Mouse (Mus musculus): Measurements from ENCODE around the gene Fermt3.

The Fermt3 gene

DNA sequence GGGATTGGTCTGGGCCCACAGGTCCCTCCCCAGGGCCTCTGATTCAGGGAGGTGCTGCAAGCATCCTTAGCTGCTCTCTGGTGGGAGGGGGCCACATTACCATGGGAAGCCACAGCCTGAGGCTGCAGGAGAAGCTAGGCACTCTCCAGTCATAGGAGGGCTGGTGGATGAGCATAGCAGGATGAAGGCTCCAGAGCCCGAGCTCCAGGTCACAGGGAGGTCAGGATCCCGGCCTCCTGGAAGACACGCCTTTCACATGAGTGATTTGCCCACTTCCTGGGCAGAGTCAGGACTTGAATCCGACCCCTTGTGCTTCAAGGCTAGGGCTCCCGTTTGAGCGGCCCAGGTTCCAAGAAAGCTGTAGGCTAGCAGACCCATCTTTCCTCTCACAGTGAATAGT is 47.6 kb downstream of the Fermt3 start:
- DNase-seq (ENCODE audit: low spot score) = no peak

DNA sequence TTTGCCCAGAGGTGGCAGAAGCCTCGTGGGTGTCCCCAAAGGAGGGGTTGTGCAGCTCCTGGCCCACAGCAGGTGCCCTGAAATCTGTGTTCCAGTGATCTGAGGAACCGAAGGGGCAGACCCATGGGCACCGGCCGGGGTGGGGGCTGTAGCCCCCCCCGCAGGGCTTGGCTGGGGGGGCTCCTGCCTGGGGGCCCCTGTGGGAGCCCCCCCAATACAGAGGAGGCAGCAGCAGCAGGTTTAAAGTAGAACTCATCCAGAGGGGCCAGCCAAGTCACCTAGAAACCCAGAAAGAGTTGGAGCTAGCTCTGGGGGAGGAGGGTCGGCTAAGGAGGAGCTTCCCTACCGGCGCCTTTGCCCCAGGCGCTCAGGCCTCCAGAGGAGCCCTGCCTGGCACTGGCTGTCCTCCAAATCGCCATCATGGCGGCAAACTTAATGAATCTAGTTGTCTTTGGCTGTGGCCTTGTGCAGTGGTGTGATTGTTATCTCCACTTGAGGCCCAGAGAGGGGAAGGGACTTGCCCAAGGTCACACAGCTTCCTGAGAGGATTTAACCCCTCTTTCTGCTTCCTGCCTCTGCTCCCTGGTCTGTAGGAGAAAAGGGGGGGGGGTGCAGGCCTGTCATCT is 48.7 kb downstream of the Fermt3 start:
- no peak for DNase-seq (ENCODE audit: low spot score)

DNA sequence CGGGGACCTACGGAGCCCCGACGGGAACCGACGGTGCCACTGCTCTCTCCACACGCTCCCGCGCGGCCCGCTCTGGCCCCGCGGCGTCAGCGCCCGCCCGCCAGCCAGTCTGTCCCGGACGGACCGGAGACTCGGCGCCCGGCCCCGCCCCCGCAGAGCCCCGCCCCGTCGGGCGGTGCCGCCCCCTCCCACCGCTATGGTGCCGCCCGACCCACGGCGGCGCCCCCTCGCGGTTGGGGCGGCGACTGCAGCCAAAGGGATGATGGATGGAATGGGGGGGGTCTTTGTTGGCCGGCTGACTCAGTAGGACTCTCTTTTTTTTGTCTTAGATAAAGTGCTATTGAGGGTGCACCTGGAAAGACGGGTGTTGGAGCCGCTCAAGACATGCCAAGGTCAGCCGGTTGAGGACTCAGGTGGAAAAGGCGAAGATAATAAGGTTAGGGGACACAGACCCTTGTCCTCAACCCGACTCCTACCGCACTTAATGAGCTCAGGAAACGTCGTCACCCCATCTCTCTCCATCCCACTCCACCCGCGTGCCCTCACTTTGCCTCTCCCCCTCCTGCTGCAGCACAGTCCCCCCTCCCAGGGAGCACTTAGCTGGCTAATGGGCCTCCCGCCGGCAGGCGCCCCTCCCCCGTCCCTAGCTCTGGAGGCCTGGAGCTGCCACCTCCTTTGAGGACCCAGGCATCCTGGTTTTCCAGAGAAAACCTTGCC is 49.4 kb downstream of the Fermt3 start:
- DNase-seq (ENCODE audit: low spot score) = no peak

GRCm38 (mm10) chr19:6969291-6969664 is 50.0 kb downstream of the Fermt3 start:
- no peak for DNase-seq (ENCODE audit: low spot score)

DNA sequence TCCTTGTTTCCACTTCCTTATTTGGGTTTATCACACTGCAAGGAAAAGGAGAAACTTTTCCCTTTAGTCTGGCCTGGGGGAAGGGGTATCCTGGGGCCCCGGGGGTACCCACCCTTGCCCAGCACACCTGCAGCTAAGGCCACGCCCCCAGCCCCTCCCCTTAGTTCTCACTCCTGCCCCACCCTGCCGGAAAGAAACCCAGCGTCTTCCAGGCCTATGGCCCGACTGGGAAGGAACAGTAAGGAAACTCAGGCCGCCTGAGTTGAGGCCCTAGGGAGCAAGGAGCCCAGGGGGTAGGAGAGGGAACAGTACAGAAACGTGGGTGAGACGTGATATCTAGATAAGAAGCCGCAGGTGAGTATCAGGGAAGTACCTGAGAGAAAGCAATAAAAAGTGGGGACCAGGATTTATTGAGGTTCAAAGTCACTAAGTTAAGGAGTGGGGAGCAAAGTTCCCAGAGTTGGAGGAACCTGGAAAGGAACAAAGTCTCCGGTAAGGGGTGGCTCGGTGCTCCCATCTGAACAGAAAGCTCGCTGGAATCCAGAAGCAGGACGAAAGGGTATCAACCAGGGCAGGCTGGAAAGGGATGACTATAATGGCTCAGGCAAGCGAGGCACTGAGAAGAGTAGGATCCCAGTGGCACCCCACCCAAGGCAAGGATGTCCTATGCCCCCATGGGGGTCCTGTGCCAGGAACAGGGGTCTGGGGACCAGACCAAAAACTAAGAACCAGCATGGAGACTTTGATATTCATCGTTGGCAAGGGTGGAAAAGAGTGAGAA is 50.6 kb downstream of the Fermt3 start:
- DNase-seq (ENCODE audit: low spot score) = no peak

DNA sequence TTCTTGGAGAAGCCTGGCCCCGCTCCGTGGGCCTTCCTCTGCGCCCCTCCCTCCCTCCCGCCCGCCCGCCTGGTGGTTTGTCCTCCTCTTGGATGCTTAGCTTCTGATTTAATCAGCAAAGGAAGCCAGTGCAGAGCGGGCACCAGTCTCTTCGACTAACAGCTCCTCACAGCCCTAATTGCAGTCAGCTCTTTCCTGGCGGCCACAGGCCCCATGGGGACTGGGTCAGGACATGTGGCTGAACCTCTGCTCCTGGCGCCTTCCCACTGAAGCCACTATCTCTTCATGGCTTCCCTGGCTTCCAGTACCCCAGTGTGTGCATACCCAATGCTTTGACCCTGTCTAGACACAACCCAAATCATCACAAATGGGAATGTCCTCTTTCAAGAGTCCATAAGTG is 62.8 kb downstream of the Fermt3 start:
- DNase-seq (ENCODE audit: low spot score) = no peak

GRCm38 (mm10) chr19:6955424-6955823 is 63.8 kb downstream of the Fermt3 start:
- no peak for DNase-seq (ENCODE audit: low spot score)

DNA sequence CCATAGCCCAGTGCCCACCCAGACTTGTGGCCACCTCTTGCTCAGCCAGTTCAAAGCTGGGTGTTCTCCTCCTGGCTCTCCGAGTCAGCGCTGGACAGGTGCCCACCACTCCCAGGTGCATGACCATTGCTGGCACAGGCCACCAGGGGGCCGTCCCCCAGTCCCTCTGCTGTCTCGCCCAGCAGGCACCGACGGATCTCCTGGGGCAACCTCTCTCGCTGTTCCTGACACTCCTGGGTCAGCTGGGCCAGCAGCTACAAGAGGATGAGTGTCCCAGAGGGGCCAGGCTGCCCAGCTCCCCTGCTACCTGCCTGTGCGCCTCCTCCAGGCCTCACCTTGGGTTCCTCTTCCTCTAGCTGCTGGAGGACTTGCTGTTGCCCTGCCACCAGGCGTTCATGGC is 65.2 kb downstream of the Fermt3 start:
- no peak for DNase-seq (ENCODE audit: low spot score)

GRCm38 (mm10) chr19:6952712-6953037 is 66.6 kb downstream of the Fermt3 start:
- no peak for DNase-seq (ENCODE audit: low spot score)

- DNase-seq (ENCODE audit: low spot score) = no peak
Measured at GRCm38 (mm10) chr19:6951994-6952711, 67.1 kb downstream of the Fermt3 start.

- peak; percentile 85 for DNase-seq (ENCODE audit: low spot score)
Measured at GRCm38 (mm10) chr19:6951381-6951968, 67.8 kb downstream of the Fermt3 start.

DNA sequence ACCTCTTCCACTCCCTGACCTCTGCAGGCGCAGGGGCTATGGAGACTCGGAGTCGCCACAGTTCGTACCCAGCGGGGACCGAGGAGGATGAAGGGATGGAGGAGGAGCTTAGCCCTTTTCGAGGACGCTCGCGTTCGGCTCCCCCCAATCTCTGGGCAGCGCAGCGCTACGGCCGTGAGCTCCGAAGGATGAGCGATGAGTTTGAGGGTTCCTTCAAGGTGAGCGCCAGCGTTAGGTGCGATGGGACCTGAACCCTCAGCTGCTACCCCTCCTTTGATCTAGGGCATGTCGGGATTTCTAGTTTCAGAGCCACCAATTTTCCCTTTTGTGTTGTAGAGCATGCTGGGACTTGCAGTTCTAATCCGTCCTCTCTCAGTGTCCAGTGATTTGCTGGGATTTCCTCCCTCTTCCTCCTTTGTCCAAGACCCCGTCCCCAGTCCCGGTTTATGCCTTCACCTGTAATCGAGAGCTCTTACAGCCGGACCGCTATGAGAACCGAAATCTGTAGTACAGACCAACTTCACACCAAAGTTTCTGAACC is 68.6 kb downstream of the Fermt3 start:
- DNase-seq (ENCODE audit: low spot score) = peak; percentile 49

- no peak for DNase-seq (ENCODE audit: low spot score)
Measured at GRCm38 (mm10) chr19:6949951-6950350, 69.3 kb downstream of the Fermt3 start.

- DNase-seq (ENCODE audit: low spot score) = no peak
Measured at GRCm38 (mm10) chr19:6949532-6949931, 69.7 kb downstream of the Fermt3 start.
